Mouse (Mus musculus): ENCODE measurements around the gene Sertad3. TPM values are rescaled to one million over a fixed set of nuclear protein-coding genes. Genes with fewer than 3 reads are reported as not detected.

Sertad3 gene
- 0.52 TPM for polyA plus RNA-seq (2014; fragmentation: Illumina TruSeq; extraction: RNeasy Lipid Tissue Mini Kit (QIAGEN cat#74804); ENCODE audit: low read depth, low replicate concordance)

GRCm38 (mm10) chr7:27473156-27473834 lies at the start of gene Sertad3:
Sertad3 (plus strand) TSS chr7:27473768.

GRCm38 (mm10) chr7:27447419-27448286 lies 25.9 kb upstream of the Sertad3 start, which contains the start of the genes Sptbn4 and Blvrb:
Sptbn4 (minus strand) TSS chr7:27447686.
Blvrb (plus strand) TSS chr7:27447978.

GRCm38 (mm10) chr7:27486770-27487697 lies 13.5 kb downstream of the Sertad3 start, which contains the start of gene Sertad1:
Sertad1 (plus strand) TSS chr7:27486910.

GRCm38 (mm10) chr7:27499036-27499435 lies 25.5 kb downstream of the Sertad3 start, which contains the start of gene Prx:
Prx (plus strand) TSS chr7:27499324.

GRCm38 (mm10) chr7:27522967-27523366 lies 49.4 kb downstream of the Sertad3 start, which contains the start of gene Hipk4:
Hipk4 (plus strand) TSS chr7:27523267.

Other genes starting within 250 kb of the Sertad3 start
- gene Itpkc, start 245.1 kb upstream of the Sertad3 start, polyA plus RNA-seq (2014; fragmentation: Illumina TruSeq; extraction: RNeasy Lipid Tissue Mini Kit (QIAGEN cat#74804); ENCODE audit: low read depth, low replicate concordance) = 0.91 TPM
- 2.2 TPM for gene Coq8b, start 240.7 kb upstream of the Sertad3 start, polyA plus RNA-seq (2014; fragmentation: Illumina TruSeq; extraction: RNeasy Lipid Tissue Mini Kit (QIAGEN cat#74804); ENCODE audit: low read depth, low replicate concordance)
- gene Numbl, start 215.3 kb upstream of the Sertad3 start, polyA plus RNA-seq (2014; fragmentation: Illumina TruSeq; extraction: RNeasy Lipid Tissue Mini Kit (QIAGEN cat#74804); ENCODE audit: low read depth, low replicate concordance) = 0.18 TPM
- gene Ltbp4, start 136.1 kb upstream of the Sertad3 start, polyA plus RNA-seq (2014; fragmentation: Illumina TruSeq; extraction: RNeasy Lipid Tissue Mini Kit (QIAGEN cat#74804); ENCODE audit: low read depth, low replicate concordance) = 0.38 TPM
- gene Shkbp1, start 117.7 kb upstream of the Sertad3 start, polyA plus RNA-seq (2014; fragmentation: Illumina TruSeq; extraction: RNeasy Lipid Tissue Mini Kit (QIAGEN cat#74804); ENCODE audit: low read depth, low replicate concordance) = 0.64 TPM
- gene Gm20479, start 116.3 kb upstream of the Sertad3 start, polyA plus RNA-seq (2014; fragmentation: Illumina TruSeq; extraction: RNeasy Lipid Tissue Mini Kit (QIAGEN cat#74804); ENCODE audit: low read depth, low replicate concordance) = not detected
- 0.35 TPM for gene Sptbn4, start 26.1 kb upstream of the Sertad3 start, polyA plus RNA-seq (2014; fragmentation: Illumina TruSeq; extraction: RNeasy Lipid Tissue Mini Kit (QIAGEN cat#74804); ENCODE audit: low read depth, low replicate concordance)
- not detected for gene Blvrb, start 25.8 kb upstream of the Sertad3 start, polyA plus RNA-seq (2014; fragmentation: Illumina TruSeq; extraction: RNeasy Lipid Tissue Mini Kit (QIAGEN cat#74804); ENCODE audit: low read depth, low replicate concordance)
- gene Sertad1, start 13.1 kb downstream of the Sertad3 start, polyA plus RNA-seq (2014; fragmentation: Illumina TruSeq; extraction: RNeasy Lipid Tissue Mini Kit (QIAGEN cat#74804); ENCODE audit: low read depth, low replicate concordance) = 0.91 TPM
- not detected for gene Prx, start 25.6 kb downstream of the Sertad3 start, polyA plus RNA-seq (2014; fragmentation: Illumina TruSeq; extraction: RNeasy Lipid Tissue Mini Kit (QIAGEN cat#74804); ENCODE audit: low read depth, low replicate concordance)
- gene Hipk4, start 49.5 kb downstream of the Sertad3 start, polyA plus RNA-seq (2014; fragmentation: Illumina TruSeq; extraction: RNeasy Lipid Tissue Mini Kit (QIAGEN cat#74804); ENCODE audit: low read depth, low replicate concordance) = 4.5 TPM
- 1.1 TPM for gene Pld3, start 79.5 kb downstream of the Sertad3 start, polyA plus RNA-seq (2014; fragmentation: Illumina TruSeq; extraction: RNeasy Lipid Tissue Mini Kit (QIAGEN cat#74804); ENCODE audit: low read depth, low replicate concordance)
- gene 2310022A10Rik, start 79.5 kb downstream of the Sertad3 start, polyA plus RNA-seq (2014; fragmentation: Illumina TruSeq; extraction: RNeasy Lipid Tissue Mini Kit (QIAGEN cat#74804); ENCODE audit: low read depth, low replicate concordance) = 16.3 TPM
- gene Akt2, start 117.8 kb downstream of the Sertad3 start, polyA plus RNA-seq (2014; fragmentation: Illumina TruSeq; extraction: RNeasy Lipid Tissue Mini Kit (QIAGEN cat#74804); ENCODE audit: low read depth, low replicate concordance) = 12.0 TPM
- not detected for gene Ttc9b, start 180.1 kb downstream of the Sertad3 start, polyA plus RNA-seq (2014; fragmentation: Illumina TruSeq; extraction: RNeasy Lipid Tissue Mini Kit (QIAGEN cat#74804); ENCODE audit: low read depth, low replicate concordance)
- 0.97 TPM for gene Map3k10, start 200.8 kb downstream of the Sertad3 start, polyA plus RNA-seq (2014; fragmentation: Illumina TruSeq; extraction: RNeasy Lipid Tissue Mini Kit (QIAGEN cat#74804); ENCODE audit: low read depth, low replicate concordance)
- gene Zfp607b, start 215.6 kb downstream of the Sertad3 start, polyA plus RNA-seq (2014; fragmentation: Illumina TruSeq; extraction: RNeasy Lipid Tissue Mini Kit (QIAGEN cat#74804); ENCODE audit: low read depth, low replicate concordance) = 17.5 TPM

Data from testis, adult 10 weeks (tissue).